Mouse (Mus musculus) heart, postnatal 0 days (tissue): ENCODE data around the gene Ppt2.

Source experiments
- CTCF ChIP-seq: IDR thresholded peaks from 2 replicates; pipeline ENCODE4 v1.5.1; 2016; ENCODE audit warnings: antibody characterized with exemption, control low read depth, low read depth
- EP300 ChIP-seq: IDR thresholded peaks from 2 replicates; pipeline ENCODE4 v1.6.1; 2016; ENCODE audit warnings: antibody characterized with exemption, low read depth

- TF ChIP-seq CTCF (no peak), EP300 (no peak)
Observed at GRCm38 (mm10) chr17:34583819-34584218, 44.5 kb downstream of the Ppt2 start.
